Mouse (Mus musculus): Measurements from ENCODE around the gene Apc2.

Apc2 gene

GRCm38 (mm10) chr10:80321670-80322581, 26.1 kb downstream of the Apc2 start:
- no peak for DNase-seq

- DNase-seq, result no peak
Observed at GRCm38 (mm10) chr10:80322811-80323211, 27.0 kb downstream of the Apc2 start.

- peak; percentile 58 for DNase-seq
Observed at GRCm38 (mm10) chr10:80323261-80324119, 27.7 kb downstream of the Apc2 start.

- no peak for DNase-seq
Observed at GRCm38 (mm10) chr10:80324120-80325037, 28.6 kb downstream of the Apc2 start.

- no peak for DNase-seq
Observed at GRCm38 (mm10) chr10:80325045-80325444, 29.3 kb downstream of the Apc2 start.

- DNase-seq, result peak; percentile 94
Observed at GRCm38 (mm10) chr10:80329273-80330081, 33.7 kb downstream of the Apc2 start, which contains the start of the genes Pcsk4 and Reep6. TSS of gene Pcsk4 (minus strand) at chr10:80329498. TSS of gene Reep6 (plus strand) at chr10:80329953.

- DNase-seq, result no peak
Observed at GRCm38 (mm10) chr10:80330084-80330483, 34.3 kb downstream of the Apc2 start.

GRCm38 (mm10) chr10:80330888-80331287, 35.1 kb downstream of the Apc2 start:
- DNase-seq, result no peak

GRCm38 (mm10) chr10:80331636-80332524, 36.1 kb downstream of the Apc2 start:
- no peak for DNase-seq

GRCm38 (mm10) chr10:80332525-80332989, 36.8 kb downstream of the Apc2 start:
- no peak for DNase-seq

- DNase-seq, result no peak
Observed at GRCm38 (mm10) chr10:80336263-80336662, 40.5 kb downstream of the Apc2 start.

GRCm38 (mm10) chr10:80339941-80340750, 44.4 kb downstream of the Apc2 start:
- peak; percentile 95 for DNase-seq

GRCm38 (mm10) chr10:80341026-80341425, 45.2 kb downstream of the Apc2 start:
- no peak for DNase-seq

- no peak for DNase-seq
Observed at GRCm38 (mm10) chr10:80341491-80342304, 45.9 kb downstream of the Apc2 start.

- DNase-seq, result no peak
Observed at GRCm38 (mm10) chr10:80342305-80342748, 46.5 kb downstream of the Apc2 start.

- no peak for DNase-seq
Observed at GRCm38 (mm10) chr10:80342749-80343424, 47.1 kb downstream of the Apc2 start.

- DNase-seq, result no peak
Observed at GRCm38 (mm10) chr10:80343425-80343895, 47.7 kb downstream of the Apc2 start.

Measured in right cerebral cortex, postnatal 4 days (tissue).